Mouse (Mus musculus) liver, postnatal 0 days (tissue): ENCODE measurements around the gene Col28a1.

Experiments used
- CTCF ChIP-seq: sonication (generic); IDR thresholded peaks from 2 replicates; pipeline ENCODE4 v1.5.1; 2016; ENCODE audit warnings: antibody characterized with exemption, low read depth
- EP300 ChIP-seq: IDR thresholded peaks from 2 replicates; pipeline ENCODE4 v1.6.1; 2016; ENCODE audit warnings: antibody characterized with exemption, low read depth, mild to moderate bottlenecking

- TF ChIP-seq CTCF (no peak), EP300 (no peak)
Measured at GRCm38 (mm10) chr6:8048216-8048615, 144.2 kb downstream of the Col28a1 start.
